ENCODE assay signal across 26 mouse cellular contexts in genomic region chr2:80073426-80073825, GRCm38 (mm10). TPM values are rescaled to one million over a fixed set of nuclear protein-coding genes. Genes with fewer than 3 reads are reported as not detected.
DNase-seq lines count a peak whose midpoint lies in the region; ATAC-seq and TF ChIP-seq lines count a peak whose summit lies in the region.
"Had no signal": no experiment of that assay in that cellular context is flagged by ENCODE, and none has a peak within 500 bp of the region (broad histone marks: within the 10 kb centered on the region; RNA-seq: fewer than 3 reads in every experiment).

No protein-coding gene starts in this region.

- H3K9ac ChIP-seq in forebrain, embryonic 16.5 days (replicated peaks; ENCODE audit: low read depth, low read length), result no peak overlapping the region
- no peak overlapping the region for H3K9ac ChIP-seq in forebrain, embryonic 13.5 days
- H3K9ac ChIP-seq: forebrain, embryonic 12.5 days; hindbrain, embryonic 12.5 days; hindbrain, embryonic 15.5 days had no signal

- 56% methylated on average over 2 of the region's 2 CpGs for WGBS in forebrain, embryonic 16.5 days
- 60% methylated on average over 2 of the region's 2 CpGs for WGBS in forebrain, embryonic 13.5 days

- no peak overlapping the region for H3K4me3 ChIP-seq in forebrain, embryonic 16.5 days (replicated peaks; ENCODE audit: low read length)
- H3K4me3 ChIP-seq in forebrain, embryonic 13.5 days, result no peak overlapping the region
- H3K4me3 ChIP-seq in left cerebral cortex, adult 2 months, result no peak overlapping the region
- H3K4me3 ChIP-seq: forebrain, embryonic 12.5 days; heart, adult 2 months; hindbrain, embryonic 12.5 days; hindbrain, embryonic 15.5 days had no signal

- ATAC-seq in forebrain, embryonic 16.5 days, result peak; percentile 54; the same call in 1 of the 2 replicates
- no peak for ATAC-seq in forebrain, embryonic 13.5 days
- ATAC-seq: CD4-positive, CD25-positive, alpha-beta regulatory T cell, adult 4 months; intestine, postnatal 0 days had no signal

- H3K9me3 ChIP-seq in forebrain, embryonic 16.5 days (ENCODE audit: control insufficient read depth, low read length), result no peaks in the 10 kb centered on the region
- no peaks in the 10 kb centered on the region for H3K9me3 ChIP-seq in forebrain, embryonic 13.5 days (replicated peaks)
- H3K9me3 ChIP-seq: forebrain, embryonic 12.5 days; hindbrain, embryonic 12.5 days; hindbrain, embryonic 15.5 days had no signal

- no peak for DNase-seq in left cerebral cortex, adult 2 months (ENCODE audit: extremely low spot score in 1 of 2, low spot score in 2 of 2)
- no peak for DNase-seq in left cerebral cortex, postnatal 25 days (ENCODE audit: low spot score in 2 of 2)
- peak; percentile 53 for DNase-seq in brain, embryonic 14.5 days (ENCODE audit: low read depth)
- no peak for DNase-seq in heart, adult 8-10 months (ENCODE audit: low spot score)
- DNase-seq: adrenal gland, adult 8-10 months; adrenal gland, postnatal 25 days; cerebellum, adult 11 months; cerebellum, adult 2 months; cerebellum, adult 9-11 months; cerebellum, postnatal 25 days; gastrocnemius, postnatal 10 days; gastrocnemius, postnatal 36 days; heart, adult 2 months had no signal

- peaks cover 6% of the 10 kb centered on the region for H3K4me1 ChIP-seq in forebrain, embryonic 16.5 days (replicated peaks; ENCODE audit: control insufficient read depth, insufficient read depth, low read length)
- H3K4me1 ChIP-seq in forebrain, embryonic 13.5 days, result no peaks in the 10 kb centered on the region
- H3K4me1 ChIP-seq: forebrain, embryonic 12.5 days; hindbrain, embryonic 12.5 days; hindbrain, embryonic 15.5 days had no signal

- intact Hi-C loops in left cerebral cortex, adult 2 months (cut with DNase I), result no loop called here
- intact Hi-C loops in left cerebral cortex, postnatal 25 days (cut with DNase I), result loop anchor here (5.0 kb wide), 1 partner anchor 54 kb away; the partner anchor contains the start of gene Pde1a

- H3K27ac ChIP-seq in forebrain, embryonic 16.5 days (ENCODE audit: low read length), result no peak overlapping the region
- no peak overlapping the region for H3K27ac ChIP-seq in forebrain, embryonic 13.5 days
- H3K27ac ChIP-seq in left cerebral cortex, adult 2 months, result peak overlapping the region; percentile 84
- H3K27ac ChIP-seq: forebrain, embryonic 12.5 days; heart, adult 2 months; hindbrain, embryonic 12.5 days; hindbrain, embryonic 15.5 days had no signal

- H3K36me3 ChIP-seq in forebrain, embryonic 16.5 days (ENCODE audit: control insufficient read depth, insufficient read depth), result no peaks in the 10 kb centered on the region
- H3K36me3 ChIP-seq in forebrain, embryonic 13.5 days (ENCODE audit: poor library complexity, severe bottlenecking), result no peaks in the 10 kb centered on the region
- H3K36me3 ChIP-seq: forebrain, embryonic 12.5 days; hindbrain, embryonic 12.5 days; hindbrain, embryonic 15.5 days had no signal

- no peaks in the 10 kb centered on the region for H3K27me3 ChIP-seq in forebrain, embryonic 16.5 days (replicated peaks; ENCODE audit: control insufficient read depth, insufficient read depth, low read length)
- H3K27me3 ChIP-seq in forebrain, embryonic 13.5 days, result no peaks in the 10 kb centered on the region
- H3K27me3 ChIP-seq: forebrain, embryonic 12.5 days; hindbrain, embryonic 12.5 days; hindbrain, embryonic 15.5 days had no signal

- no peak overlapping the region for H3K4me2 ChIP-seq in forebrain, embryonic 16.5 days (ENCODE audit: low read length)
- no peak overlapping the region for H3K4me2 ChIP-seq in forebrain, embryonic 13.5 days
- H3K4me2 ChIP-seq: forebrain, embryonic 12.5 days; heart, embryonic 11.5 days; hindbrain, embryonic 12.5 days; hindbrain, embryonic 15.5 days had no signal

- TF ChIP-seq POLR2A in brain, embryonic 14.5 days (IDR thresholded peaks at IDR 0.05; ENCODE audit: borderline replicate concordance, extremely low read depth, insufficient read depth, insufficient read length, poor library complexity, severe bottlenecking), result no peak

- TF ChIP-seq CTCF in left cerebral cortex, adult 2 months (IDR thresholded peaks at IDR 0.05), result no peak
- TF ChIP-seq CTCF in brain, embryonic 14.5 days (IDR thresholded peaks at IDR 0.05; ENCODE audit: borderline replicate concordance, extremely low read depth, insufficient read depth, insufficient read length), result no peak

RNA-seq across cellular contexts. Expression of gene Pde1a, which starts 55.8 kb away (rescaled TPM):
- 17.4 and 20.3 TPM in 2 replicates for polyA plus RNA-seq in forebrain, embryonic 16.5 days (2015; fragmentation: Nextera tagmentation; extraction: Ambion mirVana)
- polyA plus RNA-seq in forebrain, embryonic 13.5 days (2015; fragmentation: Nextera tagmentation; extraction: Ambion mirVana), result 5.9 TPM in 2 replicates
- 100 to 1,000 TPM; 142 to 145 TPM for total RNA-seq in left cerebral cortex, adult 2 months (2021)
- total RNA-seq in left cerebral cortex, postnatal 25 days (2021), result 100 to 1,000 TPM; 125 to 135 TPM
- polyA plus RNA-seq in brain, embryonic 14.5 days (2012; rRNA removed), result 4.4 and 5.3 TPM in 2 replicates
- 1 to 10 TPM; 6.0 to 7.9 (median 6.5) TPM for total RNA-seq in heart, adult 8-10 months (2022)
- total RNA-seq: common myeloid progenitor, adult 5-6 weeks; granulocyte monocyte progenitor cell, adult 5-6 weeks; hematopoietic stem cell, adult 5-6 weeks; MEL had no signal
- polyA plus RNA-seq: C2C12; CD4-positive, CD25-positive, alpha-beta regulatory T cell, adult 4 months had no signal

Comparison
In these comparisons a context has a peak if more than half of its experiments do, and no peak if none do; other contexts are left out.
1. RNA of gene Pde1a, which starts 55.8 kb away (total RNA-seq): 142 to 145 TPM in left cerebral cortex, adult 2 months and 125 to 135 TPM in left cerebral cortex, postnatal 25 days; 6.0 to 7.9 TPM in heart, adult 8-10 months; every median in the first group is over 10 times any median in the second.